Mouse (Mus musculus): ENCODE results near the gene Erp29.

- TF ChIP-seq CTCF (IDR thresholded peaks at IDR 0.05; ENCODE audit: low read depth): no peak
- no peak for TF ChIP-seq EP300 (optimal IDR thresholded peaks at IDR 0.05)
Observed at GRCm38 (mm10) chr5:121393402-121393801, 58.9 kb downstream of the Erp29 start.

Data from stomach, postnatal 0 days (tissue).